Mouse (Mus musculus): ENCODE measurements around the gene Hist2h2ac.

- no peak for TF ChIP-seq MAX (IDR thresholded peaks at IDR 0.05)
- TF ChIP-seq MYOD1 (IDR thresholded peaks at IDR 0.05; ENCODE audit: control insufficient read depth, insufficient read length, low read depth), result no peak
- no peak for TF ChIP-seq MYOG (IDR thresholded peaks at IDR 0.05; ENCODE audit: control insufficient read depth, extremely low read depth, insufficient read length)
- no peak for TF ChIP-seq CTCF (IDR thresholded peaks at IDR 0.05; ENCODE audit: control insufficient read depth, insufficient read depth, insufficient read length)
- no peak for TF ChIP-seq USF1 (IDR thresholded peaks at IDR 0.05; ENCODE audit: low read depth)
These were observed 47.5 kb upstream of the Hist2h2ac start, which contains the start of gene Hist2h3b for GRCm38 (mm10) chr3:96268051-96268775.
